Comparison of ENCODE assay signal across 10 mouse cellular contexts in genomic region chr11:69877878-69878277, GRCm38 (mm10). TPM values are rescaled to one million over a fixed set of nuclear protein-coding genes. Genes with fewer than 3 reads are reported as not detected.
DNase-seq lines count a peak whose midpoint lies in the region; ATAC-seq and TF ChIP-seq lines count a peak whose summit lies in the region.
"Had no signal": no experiment of that assay in that cellular context is flagged by ENCODE, and none has a peak within 500 bp of the region (broad histone marks: within the 10 kb centered on the region; RNA-seq: fewer than 3 reads in every experiment).

Tmem95 (minus strand) TSS chr11:69878018.

- TF ChIP-seq EP300 in heart, adult 2 months (IDR thresholded peaks at IDR 0.05; ENCODE audit: insufficient read depth, low read depth, low read length) = no peak

- peak within 1 kb of the TSS; percentile 49 for H3K4me2 ChIP-seq in heart, embryonic 16.5 days (ENCODE audit: low read depth, low read length)
- H3K4me2 ChIP-seq in liver, embryonic 15.5 days = peak within 1 kb of the TSS; percentile 97

- intact Hi-C loops in heart, adult 2 months (cut with DNase I) = loop anchor here (2.0 kb wide), 5 partner anchors 41 to 195 kb away; partner anchors contain the start of genes Nlgn2, Polr2a and Senp3
- intact Hi-C loops in heart, postnatal 14 days (cut with DNase I) = loop anchor here (2.0 to 5.0 kb wide), 5 partner anchors 41 to 196 kb away; partner anchors contain the start of genes Nlgn2, Senp3 and Tmem256

- H3K9ac ChIP-seq in heart, adult 2 months (ENCODE audit: low read depth, low read length) = no peak within 1 kb of the TSS
- peak within 1 kb of the TSS; percentile 45; the same call in 1 of the 2 replicates for H3K9ac ChIP-seq in heart, embryonic 16.5 days (ENCODE audit: low read length)
- H3K9ac ChIP-seq in liver, embryonic 15.5 days = no peak within 1 kb of the TSS

- H3K36me3 ChIP-seq in heart, adult 2 months (ENCODE audit: control insufficient read depth, insufficient read depth, low read length) = no peaks in the 10 kb centered on the region
- no peaks in the 10 kb centered on the region for H3K36me3 ChIP-seq in E14TG2a.4 (ENCODE audit: insufficient read depth, low read length)
- H3K36me3 ChIP-seq in heart, embryonic 16.5 days (ENCODE audit: control insufficient read depth, insufficient read depth) = no peaks in the 10 kb centered on the region
- no peaks in the 10 kb centered on the region for H3K36me3 ChIP-seq in liver, embryonic 15.5 days (replicated peaks)

- peak within 1 kb of the TSS; percentile 13; the same call in 1 of the 2 replicates for H3K4me3 ChIP-seq in heart, adult 2 months
- peak within 1 kb of the TSS; percentile 67 for H3K4me3 ChIP-seq in E14TG2a.4 (replicated peaks; ENCODE audit: low read length)
- H3K4me3 ChIP-seq in heart, embryonic 16.5 days (ENCODE audit: low read length) = peak within 1 kb of the TSS; percentile 16; the same call in 1 of the 2 replicates
- H3K4me3 ChIP-seq in liver, embryonic 15.5 days (replicated peaks) = no peak within 1 kb of the TSS

- TF ChIP-seq CTCF in heart, adult 2 months (IDR thresholded peaks at IDR 0.05) = no peak
- no peak for TF ChIP-seq CTCF in E14TG2a.4 (conservative IDR thresholded peaks at IDR 0.05; ENCODE audit: low read length)

- no peak for DNase-seq in heart, adult 2 months
- DNase-seq in heart, postnatal 14 days = no peak
- DNase-seq in urinary bladder, adult 18-20 months (ENCODE audit: low spot score in 2 of 2) = no peak
- no peak for DNase-seq in left cerebral cortex, adult 8-10 months (ENCODE audit: low spot score in 2 of 2)
- no peak for DNase-seq in urinary bladder, postnatal 25 days (ENCODE audit: low spot score)

- peak within 1 kb of the TSS; percentile 24; the same call in 1 of the 2 replicates for H3K27ac ChIP-seq in heart, adult 2 months
- H3K27ac ChIP-seq in heart, embryonic 16.5 days (ENCODE audit: low read length) = no peak within 1 kb of the TSS
- H3K27ac ChIP-seq in liver, embryonic 15.5 days (replicated peaks) = peak within 1 kb of the TSS; percentile 79

- 74% methylated on average over 11 of the region's 11 CpGs for WGBS in heart, adult 2 months
- WGBS in heart, embryonic 16.5 days = 82% methylated on average over 11 of the region's 11 CpGs
- WGBS in liver, embryonic 15.5 days (ENCODE audit: insufficient replicate concordance) = 76% methylated on average over 11 of the region's 11 CpGs

- no peaks in the 10 kb centered on the region for H3K79me2 ChIP-seq in heart, adult 2 months (replicated peaks; ENCODE audit: control insufficient read depth, insufficient read depth, low read length)

- ATAC-seq in heart, embryonic 16.5 days (replicated peaks; ENCODE audit: extremely low read depth, insufficient read depth, low FRiP score) = no peak
- no peak for ATAC-seq in liver, embryonic 15.5 days (ENCODE audit: insufficient read depth)

- no peaks in the 10 kb centered on the region for H3K9me3 ChIP-seq in E14TG2a.4 (ENCODE audit: low read length)
- H3K9me3 ChIP-seq in heart, embryonic 16.5 days (replicated peaks; ENCODE audit: control insufficient read depth, low read length) = no peaks in the 10 kb centered on the region
- H3K9me3 ChIP-seq in liver, embryonic 15.5 days (replicated peaks) = no peaks in the 10 kb centered on the region

- H3K27me3 ChIP-seq in heart, adult 2 months (ENCODE audit: control insufficient read depth, insufficient read depth, low read length) = no peaks in the 10 kb centered on the region
- peaks cover 40% of the 10 kb centered on the region for H3K27me3 ChIP-seq in E14TG2a.4 (ENCODE audit: insufficient read depth, low read length)
- no peaks in the 10 kb centered on the region for H3K27me3 ChIP-seq in heart, embryonic 16.5 days (ENCODE audit: control insufficient read depth, insufficient read depth, low read length)
- 0 out of 2 replicates have a peak, but pooled peaks cover 3% of the 10 kb centered on the region for H3K27me3 ChIP-seq in liver, embryonic 15.5 days

- peaks cover 5% of the 10 kb centered on the region for H3K4me1 ChIP-seq in heart, adult 2 months (ENCODE audit: control insufficient read depth, insufficient read depth, low read length)
- H3K4me1 ChIP-seq in E14TG2a.4 (replicated peaks; ENCODE audit: low read depth, low read length) = peaks cover 80% of the 10 kb centered on the region
- peaks cover 20% of the 10 kb centered on the region for H3K4me1 ChIP-seq in heart, embryonic 16.5 days (ENCODE audit: control insufficient read depth, insufficient read depth, low read length)
- H3K4me1 ChIP-seq in liver, embryonic 15.5 days (replicated peaks) = peaks cover 83% of the 10 kb centered on the region

- TF ChIP-seq POLR2A in heart, adult 2 months (IDR thresholded peaks at IDR 0.05; ENCODE audit: insufficient read depth, low read depth, low read length) = no peak

RNA-seq across cellular contexts. Expression of gene Tmem95, which starts in this region (rescaled TPM):
- total RNA-seq in heart, adult 2 months (2021) = not detected
- polyA plus RNA-seq in heart, adult 2 months (2012; rRNA removed) = not detected in 2 replicates
- not detected for total RNA-seq in heart, postnatal 14 days (2021)
- not detected in 2 replicates for polyA plus RNA-seq in heart, embryonic 16.5 days (2015; fragmentation: Nextera tagmentation; extraction: Ambion mirVana)
- polyA plus RNA-seq in liver, embryonic 15.5 days (2015; fragmentation: Nextera tagmentation; extraction: Ambion mirVana) = not detected in 2 replicates
- total RNA-seq in left cerebral cortex, adult 8-10 months (2022) = not detected
- total RNA-seq: granulocyte monocyte progenitor cell, adult 5-6 weeks; neutrophil, adult 5-6 weeks had no signal
